In the genomic region with DNA sequence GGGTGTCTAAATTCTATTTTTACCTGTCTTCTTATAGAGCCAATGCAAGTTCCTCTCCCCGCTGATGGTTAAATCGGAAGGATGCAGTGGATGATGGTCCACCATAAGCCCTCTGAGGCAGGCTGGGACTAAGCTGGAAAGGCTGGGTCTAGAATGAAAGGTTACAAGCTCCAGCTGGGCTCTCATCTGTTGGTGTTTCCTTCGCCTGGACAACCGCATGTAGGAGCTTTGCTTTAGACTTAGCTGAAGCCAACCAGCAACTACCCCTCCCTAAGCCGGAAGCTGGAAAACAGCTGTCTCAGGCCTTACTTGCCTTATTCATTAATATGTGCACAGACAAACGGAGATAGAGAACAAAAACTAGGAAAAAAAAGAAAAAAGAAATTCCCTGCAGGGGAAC, we compare ENCODE assay signal across 14 mouse cellular contexts.
"Had no signal": no experiment of that assay in that cellular context is flagged by ENCODE, and none has a peak within 500 bp of the region (broad histone marks: within the 10 kb centered on the region; RNA-seq: fewer than 3 reads in every experiment).

No protein-coding gene starts in this region.

- H3K4me1 ChIP-seq: hindbrain, embryonic 15.5 days; limb, embryonic 13.5 days; lung, embryonic 15.5 days; midbrain, embryonic 13.5 days had no signal

- H3K9me3 ChIP-seq: hindbrain, embryonic 15.5 days; limb, embryonic 13.5 days; lung, embryonic 15.5 days; midbrain, embryonic 13.5 days; neural tube, embryonic 15.5 days had no signal

- ATAC-seq: intestine, embryonic 16.5 days; midbrain, embryonic 13.5 days had no signal

- H3K9ac ChIP-seq: hindbrain, embryonic 15.5 days; limb, embryonic 13.5 days; liver, embryonic 14.5 days; lung, embryonic 15.5 days; midbrain, embryonic 13.5 days; neural tube, embryonic 15.5 days had no signal

- DNase-seq: kidney, adult 9 months; left cerebral cortex, postnatal 4 days; right cerebral cortex, adult 18-20 months; right cerebral cortex, postnatal 25 days; thymus, adult 18-20 months; thymus, postnatal 14 days had no signal

- H3K27ac ChIP-seq: hindbrain, embryonic 15.5 days; limb, embryonic 13.5 days; liver, embryonic 14.5 days; lung, embryonic 15.5 days; midbrain, embryonic 13.5 days; neural tube, embryonic 15.5 days had no signal

- H3K4me2 ChIP-seq: hindbrain, embryonic 15.5 days; limb, embryonic 13.5 days; lung, embryonic 15.5 days; midbrain, embryonic 13.5 days; neural tube, embryonic 15.5 days had no signal

- H3K4me3 ChIP-seq: hindbrain, embryonic 15.5 days; limb, embryonic 13.5 days; lung, embryonic 15.5 days; midbrain, embryonic 13.5 days; myocyte; neural tube, embryonic 15.5 days had no signal

- H3K36me3 ChIP-seq: hindbrain, embryonic 15.5 days; limb, embryonic 13.5 days; lung, embryonic 15.5 days; midbrain, embryonic 13.5 days; neural tube, embryonic 15.5 days had no signal

- H3K27me3 ChIP-seq: hindbrain, embryonic 15.5 days; limb, embryonic 13.5 days; lung, embryonic 15.5 days; midbrain, embryonic 13.5 days; neural tube, embryonic 15.5 days had no signal
